Mouse (Mus musculus): ENCODE measurements around the gene Mxra8. TPM values are rescaled to one million over a fixed set of nuclear protein-coding genes. Genes with fewer than 3 reads are reported as not detected.

The Mxra8 gene
- polyA plus RNA-seq, 1 experiment from 2014 or later = 36.8 TPM

DNA sequence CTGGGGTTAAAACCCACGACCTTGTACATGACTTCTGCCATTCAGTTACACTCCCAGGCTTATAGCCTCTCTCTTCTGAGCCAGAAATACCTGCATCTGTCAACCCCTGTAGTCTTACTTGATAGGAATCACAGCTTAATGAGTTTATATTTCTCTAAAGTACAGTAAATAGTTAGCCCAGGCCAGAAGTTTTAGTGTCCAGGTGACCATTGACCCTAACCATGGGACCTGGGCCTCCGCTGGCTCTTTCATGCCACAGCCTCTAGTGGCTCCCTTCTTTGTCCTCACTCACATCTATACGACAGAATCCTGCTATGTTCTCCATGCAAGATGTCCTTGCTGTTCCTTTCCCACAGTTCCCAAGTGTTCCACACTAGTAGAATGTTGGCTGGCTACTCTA lies 31.6 kb upstream of the Mxra8 start:
- Histone ChIP-seq H3K4me3 (ENCODE audit: low read depth, low read length) (no peak overlapping the region), H3K27me3 (ENCODE audit: control insufficient read depth, insufficient read depth, low read length) (no peaks in the 10 kb centered on the region), H3K4me2 (replicated peaks; ENCODE audit: low read depth, low read length) (no peak overlapping the region), H3K9me3 (ENCODE audit: control insufficient read depth, low read length) (no peaks in the 10 kb centered on the region), H3K4me1 (replicated peaks; ENCODE audit: control insufficient read depth, insufficient read depth, low read length) (peaks cover 4% of the 10 kb centered on the region; the same call in 1 of the 2 replicates), H3K36me3 (ENCODE audit: control insufficient read depth, insufficient read depth, low read length) (peaks cover 11% of the 10 kb centered on the region; the same call in 1 of the 2 replicates), H3K9ac (ENCODE audit: low read depth, low read length) (no peak overlapping the region), H3K27ac (ENCODE audit: low read depth, low read length) (no peak overlapping the region)
- no peak for ATAC-seq (ENCODE audit: low FRiP score)
- no peak for DNase-seq (ENCODE audit: low spot score)
- WGBS = 93% methylated on average over 3 of the region's 3 CpGs

DNA sequence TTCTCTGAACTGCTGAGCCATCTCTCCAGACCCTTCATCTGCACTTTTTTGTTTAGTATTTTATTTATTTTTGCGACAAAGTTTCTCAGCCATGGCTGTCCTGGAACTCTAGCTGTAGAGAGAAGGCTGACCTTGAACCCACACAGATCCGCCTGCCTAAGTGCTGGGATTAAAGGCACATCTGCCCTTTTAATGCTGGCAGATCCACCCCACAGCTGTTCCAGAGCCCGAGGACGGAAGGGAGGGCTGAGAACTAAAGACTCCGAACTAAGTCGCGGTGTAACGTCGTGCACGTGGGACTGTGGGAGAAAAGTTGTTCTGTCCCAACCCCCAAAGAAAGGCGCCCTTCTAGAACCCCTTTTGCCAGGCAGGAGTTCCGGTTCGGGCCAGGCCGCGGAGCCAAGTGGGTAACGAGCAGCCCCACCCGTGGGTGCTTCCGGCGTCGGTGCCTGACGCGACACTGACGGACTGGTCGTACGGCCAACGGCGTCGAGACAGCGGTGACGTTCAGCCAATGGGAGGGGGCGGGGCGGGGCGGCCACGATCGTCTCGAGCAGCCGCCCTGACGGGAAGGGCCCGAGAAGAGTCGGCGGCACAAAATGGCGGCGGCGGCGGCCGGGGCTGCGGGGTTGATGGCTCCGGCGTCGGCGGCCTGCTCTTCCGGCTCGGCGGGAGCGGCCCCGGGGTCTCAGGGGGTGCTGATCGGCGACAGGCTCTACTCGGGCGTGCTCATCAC lies 27.4 kb upstream of the Mxra8 start, which contains the start of gene Ccnl2:
Gene Ccnl2, plus strand, starts transcription at position 561 of the 736 bp plus-strand sequence.
- under 1% methylated on average over 58 of the region's 60 CpGs for WGBS
- peak within 1 kb of the TSS; percentile 99 for H3K9ac ChIP-seq (ENCODE audit: low read depth, low read length)
- peaks cover 7% of the 10 kb centered on the region for H3K4me1 ChIP-seq (replicated peaks; ENCODE audit: control insufficient read depth, insufficient read depth, low read length)
- H3K9me3 ChIP-seq (ENCODE audit: control insufficient read depth, low read length) = no peaks in the 10 kb centered on the region
- peak; percentile 98 for ATAC-seq (ENCODE audit: low FRiP score)
- H3K27ac ChIP-seq (ENCODE audit: low read depth, low read length) = peak within 1 kb of the TSS; percentile 82
- peak; percentile 97 for DNase-seq (ENCODE audit: low spot score)
- H3K27me3 ChIP-seq (ENCODE audit: control insufficient read depth, insufficient read depth, low read length) = no peaks in the 10 kb centered on the region
- peak within 1 kb of the TSS; percentile 93 for H3K4me2 ChIP-seq (replicated peaks; ENCODE audit: low read depth, low read length)
- peak within 1 kb of the TSS; percentile 100 for H3K4me3 ChIP-seq (ENCODE audit: low read depth, low read length)
- peaks cover 26% of the 10 kb centered on the region for H3K36me3 ChIP-seq (ENCODE audit: control insufficient read depth, insufficient read depth, low read length)

DNA sequence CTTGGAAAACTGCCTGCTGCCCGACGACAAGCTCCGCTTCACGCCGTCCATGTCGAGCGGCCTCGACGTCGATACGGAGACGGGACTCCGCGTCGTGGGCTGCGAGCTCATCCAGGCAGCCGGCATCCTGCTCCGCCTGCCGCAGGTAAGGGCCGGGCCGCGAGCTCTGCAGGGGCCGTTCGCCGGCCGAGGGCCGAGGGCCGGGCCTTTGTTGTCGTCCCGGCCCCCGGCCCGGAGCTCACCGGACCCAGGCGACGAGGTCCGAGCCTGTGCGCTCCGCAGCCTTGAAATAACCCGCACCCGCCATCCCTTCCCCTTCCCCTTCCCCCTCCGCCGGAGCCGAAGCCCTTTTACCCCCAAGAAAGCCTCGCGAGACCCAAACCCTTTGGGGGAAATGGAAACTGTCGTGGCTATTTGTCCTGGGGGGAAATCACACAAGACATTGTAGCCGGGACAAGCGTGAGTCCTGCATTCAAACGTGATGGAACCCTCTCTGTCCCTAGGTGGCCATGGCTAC lies 26.8 kb upstream of the Mxra8 start:
- Histone ChIP-seq H3K4me1 (replicated peaks; ENCODE audit: control insufficient read depth, insufficient read depth, low read length) (peaks cover 7% of the 10 kb centered on the region), H3K27ac (ENCODE audit: low read depth, low read length) (peak overlapping the region; percentile 82), H3K27me3 (ENCODE audit: control insufficient read depth, insufficient read depth, low read length) (no peaks in the 10 kb centered on the region), H3K9me3 (ENCODE audit: control insufficient read depth, low read length) (no peaks in the 10 kb centered on the region), H3K9ac (ENCODE audit: low read depth, low read length) (peak overlapping the region; percentile 99), H3K4me2 (replicated peaks; ENCODE audit: low read depth, low read length) (peak overlapping the region; percentile 93), H3K36me3 (ENCODE audit: control insufficient read depth, insufficient read depth, low read length) (peaks cover 26% of the 10 kb centered on the region), H3K4me3 (ENCODE audit: low read depth, low read length) (peak overlapping the region; percentile 100)
- DNase-seq (ENCODE audit: low spot score) = peak; percentile 57
- WGBS = 0% methylated on average over 49 of the region's 49 CpGs
- peak; percentile 53 for ATAC-seq (ENCODE audit: low FRiP score)

- Histone ChIP-seq H3K9me3 (ENCODE audit: control insufficient read depth, low read length) (no peaks in the 10 kb centered on the region), H3K36me3 (ENCODE audit: control insufficient read depth, insufficient read depth, low read length) (peaks cover 31% of the 10 kb centered on the region), H3K27me3 (ENCODE audit: control insufficient read depth, insufficient read depth, low read length) (no peaks in the 10 kb centered on the region), H3K9ac (ENCODE audit: low read depth, low read length) (no peak overlapping the region), H3K4me3 (ENCODE audit: low read depth, low read length) (no peak overlapping the region), H3K27ac (ENCODE audit: low read depth, low read length) (no peak overlapping the region), H3K4me2 (replicated peaks; ENCODE audit: low read depth, low read length) (no peak overlapping the region), H3K4me1 (replicated peaks; ENCODE audit: control insufficient read depth, insufficient read depth, low read length) (peaks cover 7% of the 10 kb centered on the region)
- no peak for ATAC-seq (ENCODE audit: low FRiP score)
- no peak for DNase-seq (ENCODE audit: low spot score)
- WGBS = 79% methylated on average over 4 of the region's 4 CpGs
These were observed 21.9 kb upstream of the Mxra8 start for GRCm38 (mm10) chr4:155817533-155817932.

- Histone ChIP-seq H3K27ac (ENCODE audit: low read depth, low read length) (no peak overlapping the region), H3K36me3 (ENCODE audit: control insufficient read depth, insufficient read depth, low read length) (peaks cover 35% of the 10 kb centered on the region), H3K4me3 (ENCODE audit: low read depth, low read length) (no peak overlapping the region), H3K4me1 (replicated peaks; ENCODE audit: control insufficient read depth, insufficient read depth, low read length) (no peaks in the 10 kb centered on the region), H3K27me3 (ENCODE audit: control insufficient read depth, insufficient read depth, low read length) (no peaks in the 10 kb centered on the region), H3K9me3 (ENCODE audit: control insufficient read depth, low read length) (no peaks in the 10 kb centered on the region), H3K9ac (ENCODE audit: low read depth, low read length) (no peak overlapping the region), H3K4me2 (replicated peaks; ENCODE audit: low read depth, low read length) (no peak overlapping the region)
- WGBS = 91% methylated on average over 7 of the region's 7 CpGs
- DNase-seq (ENCODE audit: low spot score) (peak; percentile 48), ATAC-seq (ENCODE audit: low FRiP score) (no peak)
These were observed 18.5 kb upstream of the Mxra8 start for GRCm38 (mm10) chr4:155821025-155821424.

DNA sequence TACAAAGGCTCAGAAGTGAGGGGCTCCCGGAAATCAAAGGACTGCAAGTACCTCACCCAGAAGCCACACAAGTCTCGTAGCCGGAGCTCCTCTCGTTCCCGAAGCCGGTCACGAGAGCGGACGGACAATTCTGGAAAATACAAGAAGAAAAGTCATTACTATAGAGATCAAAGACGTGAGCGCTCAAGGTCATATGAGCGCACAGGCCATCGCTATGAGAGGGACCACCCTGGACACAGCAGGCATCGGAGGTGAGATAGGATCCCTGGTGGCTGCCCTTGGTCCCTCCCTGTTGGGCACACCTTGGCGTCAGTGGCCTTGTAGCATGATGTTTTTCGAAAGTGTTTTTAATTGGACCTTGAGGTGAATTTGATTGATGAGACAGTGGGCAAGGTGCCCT lies 16.0 kb upstream of the Mxra8 start:
- no peaks in the 10 kb centered on the region for H3K4me1 ChIP-seq (replicated peaks; ENCODE audit: control insufficient read depth, insufficient read depth, low read length)
- no peak overlapping the region; the same call in 1 of the 2 replicates for H3K27ac ChIP-seq (ENCODE audit: low read depth, low read length)
- H3K36me3 ChIP-seq (ENCODE audit: control insufficient read depth, insufficient read depth, low read length) = peaks cover 26% of the 10 kb centered on the region
- no peak overlapping the region for H3K4me3 ChIP-seq (ENCODE audit: low read depth, low read length)
- no peaks in the 10 kb centered on the region for H3K9me3 ChIP-seq (ENCODE audit: control insufficient read depth, low read length)
- no peaks in the 10 kb centered on the region for H3K27me3 ChIP-seq (ENCODE audit: control insufficient read depth, insufficient read depth, low read length)
- H3K9ac ChIP-seq (ENCODE audit: low read depth, low read length) = no peak overlapping the region
- WGBS = 95% methylated on average over 16 of the region's 16 CpGs
- DNase-seq (ENCODE audit: low spot score) (no peak), ATAC-seq (ENCODE audit: low FRiP score) (no peak)
- H3K4me2 ChIP-seq (replicated peaks; ENCODE audit: low read depth, low read length) = no peak overlapping the region

- Histone ChIP-seq H3K9me3 (ENCODE audit: control insufficient read depth, low read length) (no peaks in the 10 kb centered on the region), H3K36me3 (ENCODE audit: control insufficient read depth, insufficient read depth, low read length) (no peaks in the 10 kb centered on the region; the same call in 1 of the 2 replicates), H3K4me3 (ENCODE audit: low read depth, low read length) (no peak overlapping the region), H3K27me3 (ENCODE audit: control insufficient read depth, insufficient read depth, low read length) (no peaks in the 10 kb centered on the region), H3K4me1 (replicated peaks; ENCODE audit: control insufficient read depth, insufficient read depth, low read length) (peaks cover 4% of the 10 kb centered on the region; the same call in 1 of the 2 replicates), H3K27ac (ENCODE audit: low read depth, low read length) (no peak overlapping the region), H3K4me2 (replicated peaks; ENCODE audit: low read depth, low read length) (no peak overlapping the region), H3K9ac (ENCODE audit: low read depth, low read length) (no peak overlapping the region)
- ATAC-seq (ENCODE audit: low FRiP score) (no peak), DNase-seq (ENCODE audit: low spot score) (no peak)
- WGBS = 92% methylated on average over 4 of the region's 4 CpGs
These were observed 9.6 kb upstream of the Mxra8 start for GRCm38 (mm10) chr4:155829866-155830265.

- Histone ChIP-seq H3K9ac (ENCODE audit: low read depth, low read length) (no peak overlapping the region), H3K4me2 (replicated peaks; ENCODE audit: low read depth, low read length) (peak overlapping the region; percentile 97; the same call in 1 of the 2 replicates), H3K27ac (ENCODE audit: low read depth, low read length) (peak overlapping the region; percentile 60; the same call in 1 of the 2 replicates), H3K4me1 (replicated peaks; ENCODE audit: control insufficient read depth, insufficient read depth, low read length) (peaks cover 4% of the 10 kb centered on the region; the same call in 1 of the 2 replicates), H3K4me3 (ENCODE audit: low read depth, low read length) (peak overlapping the region; percentile 90; the same call in 1 of the 2 replicates), H3K36me3 (ENCODE audit: control insufficient read depth, insufficient read depth, low read length) (no peaks in the 10 kb centered on the region; the same call in 1 of the 2 replicates), H3K9me3 (ENCODE audit: control insufficient read depth, low read length) (no peaks in the 10 kb centered on the region), H3K27me3 (ENCODE audit: control insufficient read depth, insufficient read depth, low read length) (no peaks in the 10 kb centered on the region)
- DNase-seq (ENCODE audit: low spot score) (no peak), ATAC-seq (ENCODE audit: low FRiP score) (no peak)
- 60% methylated on average over 8 of the region's 8 CpGs for WGBS
These were observed 8.9 kb upstream of the Mxra8 start for GRCm38 (mm10) chr4:155830596-155830995.
